Mouse (Mus musculus): ENCODE data around the gene Bnipl.

- TF ChIP-seq ZC3H11A (IDR thresholded peaks at IDR 0.05; ENCODE audit: borderline replicate concordance, low read depth, low read length) (no peak), CHD2 (IDR thresholded peaks at IDR 0.05; ENCODE audit: low read depth, low read length) (no peak), MAFK (IDR thresholded peaks at IDR 0.05; ENCODE audit: insufficient read depth, low read depth, low read length) (no peak)
Measured at GRCm38 (mm10) chr3:95269789-95270188, 18.8 kb upstream of the Bnipl start.

Measured in ES-E14 (cell line).